Mouse (Mus musculus): Measurements from ENCODE around the gene Ugt1a7c. TPM values are rescaled to one million over a fixed set of nuclear protein-coding genes. Genes with fewer than 3 reads are reported as not detected.
A peak's percentile ranks its signal among the peaks of the same experiment; 100 is the strongest.

Gene Ugt1a7c
- total RNA-seq, 2 experiments from 2014 or later = 0.44 to 0.59 TPM

DNA sequence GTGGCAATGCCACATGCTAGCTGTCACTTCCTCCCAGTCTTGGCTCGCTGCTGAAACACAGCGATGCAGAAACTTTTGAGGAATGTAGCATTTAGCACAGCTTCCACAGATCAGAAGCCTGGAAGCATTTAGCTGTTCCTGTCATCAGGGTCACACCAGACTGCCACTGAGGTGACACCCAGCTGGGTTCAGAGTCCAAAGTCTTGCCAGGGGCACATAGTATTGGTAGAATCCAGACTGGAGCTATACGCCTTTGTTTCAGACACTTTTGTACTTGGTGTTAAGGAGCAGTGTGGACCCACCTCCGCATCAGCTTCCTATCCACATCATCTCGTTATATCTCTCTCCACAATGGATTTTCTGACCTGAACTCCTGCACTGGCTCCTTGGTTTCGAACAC, 158.7 kb downstream of the Ugt1a7c start:
- TF ChIP-seq CTCF (conservative IDR thresholded peaks at IDR 0.05) = no peak
- DNase-seq (ENCODE audit: low spot score in 2 of 2) = no peak
- Histone ChIP-seq H3K27ac (no peak overlapping the region), H3K4me3 (no peak overlapping the region)

DNA sequence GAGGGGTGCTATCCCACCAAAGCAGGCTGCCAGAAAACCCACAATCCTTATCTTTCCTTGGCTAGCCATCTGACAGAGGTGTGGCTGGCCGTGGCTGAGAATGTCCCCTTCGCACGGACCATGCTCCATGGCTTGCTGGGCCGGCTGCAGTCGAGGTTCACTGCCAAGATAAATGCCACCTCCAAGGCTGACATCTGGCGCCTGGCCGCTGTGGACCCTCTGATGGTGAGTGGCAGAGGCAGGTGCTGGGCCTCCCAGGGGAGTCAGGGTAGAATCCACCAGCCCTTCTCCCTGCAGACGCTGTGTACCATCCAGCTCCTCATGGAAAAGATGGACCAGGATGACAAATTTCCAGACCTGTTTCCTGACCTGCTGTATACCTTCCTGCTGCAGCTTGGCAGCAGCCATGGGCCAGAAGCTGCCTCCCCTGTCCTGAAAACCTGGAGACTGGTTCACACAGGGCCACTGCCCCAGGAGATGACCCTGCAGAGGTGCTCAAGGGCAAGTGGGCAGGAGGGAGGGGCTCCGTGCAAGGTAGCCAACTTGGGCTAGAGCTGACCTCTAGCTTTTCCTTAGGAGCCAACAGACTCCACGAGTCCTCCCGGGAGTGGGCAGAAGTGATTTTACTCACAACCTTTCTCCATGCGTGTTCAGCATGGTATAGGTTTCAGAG, 160.1 kb downstream of the Ugt1a7c start:
- no peak for TF ChIP-seq CTCF (conservative IDR thresholded peaks at IDR 0.05)
- H3K4me3 ChIP-seq = no peak overlapping the region
- H3K27ac ChIP-seq = no peak overlapping the region
- DNase-seq (ENCODE audit: low spot score in 2 of 2) = no peak

DNA sequence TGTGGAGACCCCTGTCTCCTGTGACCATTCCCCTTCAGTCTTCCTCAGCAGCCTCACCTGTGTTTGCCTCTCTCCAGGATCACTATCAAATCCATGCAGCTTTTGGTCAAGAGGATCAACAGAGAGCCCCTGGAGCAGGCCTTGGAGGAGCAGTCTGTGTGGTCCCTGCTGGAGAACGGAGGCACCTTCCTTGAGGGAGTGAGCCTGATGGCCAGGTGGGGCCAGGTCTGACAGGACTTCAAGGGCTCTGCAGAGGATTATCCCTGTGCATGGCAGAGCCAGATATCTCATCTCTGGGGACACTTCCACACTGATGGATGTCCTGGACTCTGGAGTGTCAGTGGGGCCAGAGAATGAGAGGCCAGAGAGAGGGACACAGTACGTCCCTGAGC, 160.6 kb downstream of the Ugt1a7c start:
- DNase-seq (ENCODE audit: low spot score in 2 of 2) = no peak
- H3K27ac ChIP-seq = no peak overlapping the region
- no peak overlapping the region for H3K4me3 ChIP-seq
- TF ChIP-seq CTCF (conservative IDR thresholded peaks at IDR 0.05) = no peak

DNA sequence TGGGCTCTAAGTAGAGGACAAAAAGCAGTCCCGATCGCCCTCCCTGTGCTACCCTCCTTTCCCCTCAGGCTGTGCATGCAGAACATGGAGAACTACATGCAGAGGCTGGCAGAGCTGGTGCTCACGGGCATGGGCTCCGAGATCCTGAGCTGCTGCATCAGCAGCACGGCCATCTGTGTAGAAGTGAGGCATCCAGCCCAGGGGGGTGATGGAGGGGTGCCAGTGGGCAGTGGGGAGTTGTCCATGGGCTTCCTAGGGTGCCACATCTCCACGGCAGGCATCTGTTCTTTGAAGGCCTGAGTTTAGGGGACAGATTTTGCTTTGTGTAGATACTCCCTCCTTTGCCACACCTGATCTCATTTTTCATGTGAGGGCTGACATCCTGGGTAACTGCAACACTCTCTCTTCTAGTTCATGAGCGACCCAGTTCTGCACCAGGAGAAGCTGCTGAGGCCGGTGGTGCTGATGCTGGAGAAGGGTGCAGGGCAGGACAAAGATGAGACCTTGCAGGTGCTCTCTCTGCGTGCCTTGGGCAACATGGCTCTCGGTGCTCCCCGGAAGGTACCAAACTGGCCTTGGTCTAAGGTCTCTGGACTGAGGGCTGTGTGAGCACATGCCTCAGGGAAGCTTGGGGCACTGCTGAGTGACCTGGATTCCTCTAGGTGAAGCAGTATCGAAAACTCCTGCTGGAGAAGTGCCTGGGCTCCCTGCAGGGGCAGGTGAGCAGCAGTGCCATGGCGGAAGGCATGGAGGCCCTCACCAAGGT, 161.3 kb downstream of the Ugt1a7c start:
- no peak for DNase-seq (ENCODE audit: low spot score in 2 of 2)
- Histone ChIP-seq H3K4me3 (no peak overlapping the region), H3K27ac (no peak overlapping the region)
- no peak for TF ChIP-seq CTCF (conservative IDR thresholded peaks at IDR 0.05)

DNA sequence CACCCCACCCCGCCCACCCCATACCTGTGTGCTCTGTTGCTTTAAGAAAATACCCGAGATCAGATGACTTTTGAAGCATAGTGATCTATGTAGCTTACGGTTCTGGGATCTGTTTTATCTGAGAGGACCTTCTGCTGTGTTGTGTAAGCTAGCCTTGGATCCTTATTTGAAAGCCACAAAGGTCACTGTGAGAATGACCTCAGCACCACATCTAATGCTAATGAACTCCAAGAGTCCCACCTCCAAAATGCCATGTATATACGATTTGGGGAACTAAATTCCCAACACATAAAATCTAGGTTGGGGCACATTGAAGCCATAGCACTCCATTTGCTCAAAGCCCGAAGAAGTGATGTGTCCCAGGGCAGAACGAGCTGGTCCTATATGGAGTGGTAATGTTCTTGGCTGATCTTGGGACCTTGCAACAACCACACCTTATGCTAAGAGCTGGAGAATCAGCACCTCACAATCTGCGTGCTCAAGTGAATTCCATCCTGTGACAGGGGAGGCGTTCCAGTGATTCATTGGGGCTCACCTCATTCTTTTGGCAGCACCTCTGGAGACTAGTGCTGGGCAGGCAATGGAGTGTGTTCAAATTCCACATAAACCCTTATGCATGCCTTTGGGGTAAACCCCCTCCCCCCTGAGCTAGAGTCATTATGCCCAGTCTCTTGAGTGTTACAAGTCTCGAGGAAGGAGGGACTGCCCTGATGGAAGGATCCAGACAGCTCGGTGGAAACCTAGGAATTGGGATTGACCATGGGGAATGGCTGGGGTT, 162.2 kb downstream of the Ugt1a7c start:
- Histone ChIP-seq H3K4me3 (no peak overlapping the region), H3K27ac (no peak overlapping the region)
- no peak for DNase-seq (ENCODE audit: low spot score in 2 of 2)
- TF ChIP-seq CTCF (conservative IDR thresholded peaks at IDR 0.05) = no peak

DNA sequence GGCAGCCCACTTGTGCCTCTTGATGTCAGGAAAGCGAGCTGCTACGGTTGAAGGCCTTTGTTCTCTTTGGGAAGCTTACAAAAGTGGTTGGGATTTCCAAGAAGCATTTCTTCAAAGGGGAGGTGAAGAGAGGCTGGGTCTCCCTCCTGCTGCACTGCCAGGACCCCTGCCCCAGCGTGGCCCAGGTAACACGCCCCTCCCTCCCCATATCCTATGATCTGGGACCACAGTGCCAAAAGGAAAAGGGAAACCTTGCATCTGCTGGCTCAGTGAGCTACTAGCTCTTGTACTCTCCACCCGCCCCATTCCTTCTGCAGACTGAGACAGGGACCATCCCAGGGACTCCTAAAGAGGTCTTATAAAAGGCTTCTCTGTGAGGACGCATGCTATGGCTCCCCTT, 162.8 kb downstream of the Ugt1a7c start:
- no peak for TF ChIP-seq CTCF (conservative IDR thresholded peaks at IDR 0.05)
- Histone ChIP-seq H3K4me3 (no peak overlapping the region), H3K27ac (no peak overlapping the region)
- DNase-seq (ENCODE audit: low spot score in 2 of 2) = no peak

DNA sequence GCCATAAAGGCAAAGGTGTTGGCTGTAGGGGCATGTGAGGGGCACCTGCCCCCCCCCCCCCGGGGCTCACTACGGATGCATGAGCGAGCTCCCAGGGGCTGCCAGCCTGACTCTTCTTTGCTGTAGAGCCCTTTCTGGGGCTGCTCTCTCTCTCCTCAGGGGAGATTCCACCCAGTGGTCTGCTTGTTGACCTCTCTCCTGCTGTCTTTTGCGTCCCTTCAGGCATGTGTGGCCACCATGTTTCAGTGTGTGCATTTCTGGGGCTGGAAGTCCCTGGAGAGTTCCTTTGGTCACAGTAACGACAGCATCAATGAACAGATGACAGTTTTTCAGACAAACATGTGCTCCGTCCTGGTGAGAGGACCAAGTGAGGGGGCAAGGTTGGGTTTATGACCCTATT, 163.5 kb downstream of the Ugt1a7c start:
- no peak overlapping the region for H3K27ac ChIP-seq
- TF ChIP-seq CTCF (conservative IDR thresholded peaks at IDR 0.05) = no peak
- no peak overlapping the region for H3K4me3 ChIP-seq
- no peak for DNase-seq (ENCODE audit: low spot score in 2 of 2)

DNA sequence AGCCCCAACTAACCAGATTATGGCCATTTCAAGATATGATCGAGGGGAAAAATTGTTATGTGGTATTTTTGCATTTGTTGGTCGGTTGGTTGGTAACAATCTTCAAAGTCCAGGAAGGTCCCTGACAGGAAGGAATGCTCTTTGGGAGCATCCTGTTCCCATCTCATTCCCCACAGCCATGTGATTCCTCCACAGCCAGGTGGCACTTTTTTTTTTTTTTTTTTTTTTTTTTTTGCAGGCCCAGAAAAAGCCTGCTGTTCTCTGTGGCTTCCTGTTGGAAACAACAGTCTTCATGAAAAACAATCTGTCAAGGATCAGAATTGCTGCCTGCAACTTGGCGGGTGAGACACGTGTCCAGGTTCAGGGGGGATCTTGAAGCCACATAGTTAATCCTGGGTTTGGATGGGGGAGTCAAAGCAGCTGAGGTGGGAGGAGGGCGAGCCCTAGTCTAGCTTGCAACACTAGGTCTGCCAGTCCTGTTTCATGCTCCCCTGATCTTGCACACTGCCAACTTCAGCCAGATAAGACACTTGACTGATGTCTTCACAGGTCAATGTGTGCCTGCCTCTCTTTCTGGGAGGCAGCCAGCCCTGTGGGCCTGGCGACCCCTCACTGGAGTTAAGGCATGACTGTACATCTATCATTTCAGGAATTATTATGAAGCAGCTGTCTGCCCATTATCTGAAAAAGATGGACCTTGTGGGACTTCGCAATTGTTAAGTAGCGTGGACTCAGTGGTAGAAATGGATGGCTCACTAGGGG, 164.2 kb downstream of the Ugt1a7c start:
- peak; percentile 9; the same call in 1 of the 2 replicates for TF ChIP-seq CTCF (conservative IDR thresholded peaks at IDR 0.05)
- H3K27ac ChIP-seq = no peak overlapping the region
- DNase-seq (ENCODE audit: low spot score in 2 of 2) = no peak
- H3K4me3 ChIP-seq = no peak overlapping the region

DNA sequence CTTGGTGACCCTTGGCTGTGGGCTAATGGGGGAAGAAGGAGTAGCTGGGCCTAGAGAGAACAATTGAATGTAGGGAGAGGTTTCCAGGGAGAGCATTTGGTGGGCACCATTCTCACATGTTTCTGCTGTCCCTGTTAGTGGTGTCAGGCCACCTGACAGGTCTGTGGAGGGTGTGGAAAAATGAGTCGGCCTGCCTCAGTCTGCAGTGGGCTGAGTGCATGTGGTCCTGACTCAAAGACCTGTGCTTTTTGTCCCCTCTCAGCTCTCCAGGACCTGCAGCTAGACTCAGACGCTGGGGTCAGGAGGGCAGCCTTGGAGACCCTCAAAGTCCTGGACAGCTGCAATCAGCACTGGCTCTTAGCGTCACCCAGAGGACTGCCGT, 164.8 kb downstream of the Ugt1a7c start:
- no peak for TF ChIP-seq CTCF (conservative IDR thresholded peaks at IDR 0.05)
- H3K27ac ChIP-seq = no peak overlapping the region
- no peak for DNase-seq (ENCODE audit: low spot score in 2 of 2)
- H3K4me3 ChIP-seq = no peak overlapping the region

DNA sequence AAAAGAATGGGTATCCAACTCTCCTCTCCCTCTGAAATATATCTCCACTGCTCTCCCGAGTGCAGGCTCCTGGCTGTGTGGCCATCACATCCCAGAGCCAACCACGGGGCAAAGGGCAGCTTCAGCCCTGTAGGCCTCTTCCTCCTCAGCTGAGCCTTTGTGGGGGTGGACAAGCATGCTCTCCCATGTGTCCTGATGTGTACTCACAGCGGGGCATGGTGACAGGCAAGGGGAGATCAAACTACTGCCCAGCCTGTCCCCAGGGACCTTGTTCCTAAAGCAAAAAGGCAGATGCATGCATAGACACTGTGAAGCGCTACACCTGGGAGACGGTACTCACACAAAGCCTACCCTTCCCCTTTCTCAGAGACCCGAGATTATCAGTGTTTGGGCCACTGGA, 165.3 kb downstream of the Ugt1a7c start:
- Histone ChIP-seq H3K4me3 (no peak overlapping the region), H3K27ac (no peak overlapping the region)
- no peak for DNase-seq (ENCODE audit: low spot score in 2 of 2)
- no peak for TF ChIP-seq CTCF (conservative IDR thresholded peaks at IDR 0.05)

DNA sequence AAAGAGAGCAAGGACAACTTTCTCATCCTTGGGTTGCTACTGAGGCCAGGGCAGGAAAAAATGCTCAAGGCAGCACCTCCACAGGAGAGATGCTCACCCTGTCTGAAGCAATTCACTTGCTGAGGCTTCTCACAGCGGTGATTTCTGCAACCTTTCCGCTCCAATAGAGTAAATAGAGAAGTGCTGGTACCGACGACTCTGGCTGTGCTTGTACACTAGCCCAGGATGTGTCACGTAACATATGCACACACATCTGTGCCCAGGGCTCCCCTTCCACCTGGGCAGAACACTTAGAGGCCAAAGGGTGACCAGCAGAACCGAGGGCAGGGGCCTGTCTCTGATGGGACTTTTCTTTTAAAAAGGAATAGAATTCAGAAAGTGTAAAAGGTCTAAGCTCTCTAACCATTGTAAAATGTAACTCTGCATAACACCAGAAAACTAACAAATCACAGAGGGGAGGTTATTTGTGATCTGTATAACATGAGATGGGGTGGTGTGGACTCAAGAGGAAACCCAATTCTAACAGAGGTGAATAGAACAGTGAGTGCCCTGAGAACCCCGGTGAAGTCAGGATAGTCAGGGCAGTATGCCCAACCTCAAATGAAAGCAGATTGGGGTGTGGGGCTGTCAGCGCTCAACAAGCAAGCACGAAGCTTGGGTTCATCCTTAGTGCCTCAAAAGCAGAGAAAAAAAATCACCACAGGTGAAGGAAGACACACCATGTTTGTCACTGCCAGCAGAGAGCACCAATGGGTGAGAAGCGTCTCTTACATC, 165.9 kb downstream of the Ugt1a7c start:
- Histone ChIP-seq H3K4me3 (no peak overlapping the region), H3K27ac (no peak overlapping the region)
- DNase-seq (ENCODE audit: low spot score in 2 of 2) = no peak
- TF ChIP-seq CTCF (conservative IDR thresholded peaks at IDR 0.05) = no peak

DNA sequence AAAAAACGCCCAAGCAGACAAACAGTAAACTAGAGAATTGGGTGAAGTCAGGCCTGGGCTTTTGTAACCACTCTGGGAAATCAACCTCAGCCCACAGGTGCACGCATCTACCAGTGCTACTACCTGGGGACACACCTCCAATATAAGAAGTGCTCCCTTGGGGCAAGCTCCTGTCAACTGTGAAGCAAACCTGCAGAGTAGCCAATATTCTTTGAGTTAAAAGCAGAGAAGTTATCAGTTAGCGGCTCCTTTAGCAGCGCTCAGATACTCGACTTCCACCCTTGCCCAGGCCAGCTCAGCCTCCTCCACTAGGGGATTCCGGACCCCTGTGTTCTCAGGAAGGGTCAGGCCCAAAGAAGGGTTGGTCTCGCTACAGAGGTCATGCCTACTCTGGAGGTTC, 166.8 kb downstream of the Ugt1a7c start:
- DNase-seq (ENCODE audit: low spot score in 2 of 2) = no peak
- Histone ChIP-seq H3K27ac (no peak overlapping the region), H3K4me3 (no peak overlapping the region)
- no peak for TF ChIP-seq CTCF (conservative IDR thresholded peaks at IDR 0.05)
